Mouse (Mus musculus) liver, embryonic 14.5 days (tissue): ENCODE measurements around the gene Celsr2.

Experiments used
- CTCF ChIP-seq: IDR thresholded peaks from 2 replicates; pipeline ENCODE4 v1.5.1; 2016; ENCODE audit warnings: antibody characterized with exemption, low read depth, control low read depth
- EP300 ChIP-seq: IDR thresholded peaks from 2 replicates; pipeline ENCODE4 v1.6.1; 2016; ENCODE audit warnings: antibody characterized with exemption, low read depth

DNA sequence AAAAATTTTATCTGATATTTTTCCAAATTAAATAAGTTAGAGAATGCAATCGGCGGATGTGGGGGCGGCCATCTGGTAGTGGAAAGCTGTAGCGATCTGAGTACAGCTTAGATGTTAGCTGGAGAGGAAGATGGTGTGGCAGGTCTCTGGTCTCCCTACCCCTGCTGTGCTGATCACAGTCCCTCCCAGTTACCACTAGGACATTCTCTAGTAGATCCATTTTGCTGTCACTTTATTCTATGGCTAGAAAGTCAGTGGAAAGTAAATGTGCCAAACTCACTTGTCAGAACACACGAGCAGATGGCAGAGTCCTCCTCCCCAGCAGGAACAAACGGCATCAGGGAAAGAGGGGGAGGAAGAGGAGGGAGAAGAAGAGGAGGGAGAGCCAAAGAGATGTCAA lies 56.9 kb downstream of the Celsr2 start:
- no peak for TF ChIP-seq CTCF
- TF ChIP-seq EP300: no peak
